Mouse (Mus musculus): ENCODE data around the gene 4933406M09Rik. TPM values are rescaled to one million over a fixed set of nuclear protein-coding genes. Genes with fewer than 3 reads are reported as not detected.

4933406M09Rik gene
- total and polyA plus RNA-seq, 3 experiments: not detected

DNA sequence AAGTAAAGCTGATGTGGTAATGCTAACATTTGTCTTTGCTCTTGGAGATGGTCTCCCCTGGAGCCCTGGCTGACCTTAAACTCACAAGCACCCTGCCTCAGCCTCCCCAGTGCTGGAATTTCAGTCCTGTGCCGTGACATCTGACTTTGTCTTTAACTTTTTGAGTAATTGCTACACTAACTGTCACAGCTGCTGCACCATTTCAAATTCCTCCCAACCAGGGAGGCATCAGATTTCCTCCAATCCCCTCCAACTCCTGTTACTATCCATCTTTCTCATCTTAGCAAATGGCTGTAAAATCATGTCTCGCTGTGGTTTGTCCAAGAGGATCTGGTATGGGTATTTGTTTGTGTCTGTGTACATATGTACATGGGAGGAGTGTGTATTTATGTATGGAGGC is 11.6 kb upstream of the 4933406M09Rik start:
- DNase-seq (ENCODE audit: extremely low read depth): no peak
- dilution Hi-C loops (cut with MboI; ENCODE audit: extremely low pct_ligation_motif_present, extremely low pct_unique_long_range_greater_than_20kb, low sequenced_read_pairs): no loop called here
- peaks cover 22% of the 10 kb centered on the region for H3K9me3 ChIP-seq (replicated peaks; ENCODE audit: low read length)
- H3K27me3 ChIP-seq (replicated peaks): peaks cover 22% of the 10 kb centered on the region
- no peak overlapping the region for H3K9ac ChIP-seq (ENCODE audit: insufficient read depth, low read depth)
- no peak overlapping the region for H3K4me3 ChIP-seq (replicated peaks in 1 of 3; ENCODE audit: low read depth in 2 of 3, low read length in 2 of 3, poor library complexity in 1 of 3)
- H3K27ac ChIP-seq (ENCODE audit: insufficient read depth, low read depth): no peak overlapping the region
- in situ Hi-C loops (cut with MboI; ENCODE audit: low pct_ligation_motif_present, low pct_unique_long_range_greater_than_20kb, low sequenced_read_pairs): no loop called here
- no peaks in the 10 kb centered on the region for H3K79me2 ChIP-seq (replicated peaks; ENCODE audit: control insufficient read depth, extremely low read depth, insufficient read depth, poor library complexity, severe bottlenecking)
- H3K36me3 ChIP-seq (replicated peaks in 1 of 2; ENCODE audit: control insufficient read depth in 1 of 2, insufficient read depth in 1 of 2, low read length in 1 of 2): no peaks in the 10 kb centered on the region
- H3K4me1 ChIP-seq (ENCODE audit: control insufficient read depth in 1 of 2, insufficient read depth in 2 of 2): no peaks in the 10 kb centered on the region
- TF ChIP-seq EP300 (IDR thresholded peaks at IDR 0.05; ENCODE audit: low read length): no peak
- TF ChIP-seq NRF1 (IDR thresholded peaks at IDR 0.05; ENCODE audit: low read depth, low read length): no peak
- H3K4me2 ChIP-seq (ENCODE audit: insufficient read depth, low read depth, poor library complexity, severe bottlenecking): no peak overlapping the region

GRCm38 (mm10) chr1:134381051-134381450 is 4.7 kb upstream of the 4933406M09Rik start:
- Histone ChIP-seq H3K36me3 (replicated peaks in 1 of 2; ENCODE audit: control insufficient read depth in 1 of 2, insufficient read depth in 1 of 2, low read length in 1 of 2) (no peaks in the 10 kb centered on the region), H3K4me3 (replicated peaks in 1 of 3; ENCODE audit: low read depth in 2 of 3, low read length in 2 of 3, poor library complexity in 1 of 3) (no peak overlapping the region), H3K4me1 (ENCODE audit: control insufficient read depth in 1 of 2, insufficient read depth in 2 of 2) (no peaks in the 10 kb centered on the region), H3K4me2 (ENCODE audit: insufficient read depth, low read depth, poor library complexity, severe bottlenecking) (no peak overlapping the region), H3K79me2 (replicated peaks; ENCODE audit: control insufficient read depth, extremely low read depth, insufficient read depth, poor library complexity, severe bottlenecking) (no peaks in the 10 kb centered on the region), H3K9ac (ENCODE audit: insufficient read depth, low read depth) (no peak overlapping the region), H3K27me3 (replicated peaks) (peaks cover 40% of the 10 kb centered on the region), H3K9me3 (replicated peaks; ENCODE audit: low read length) (peaks cover 7% of the 10 kb centered on the region), H3K27ac (ENCODE audit: insufficient read depth, low read depth) (no peak overlapping the region)
- TF ChIP-seq ZKSCAN1 (IDR thresholded peaks at IDR 0.05; ENCODE audit: borderline replicate concordance, low read depth, low read length): no peak
- TF ChIP-seq MYC (IDR thresholded peaks at IDR 0.05; ENCODE audit: low read depth, low read length): no peak
- dilution Hi-C loops (cut with MboI; ENCODE audit: extremely low pct_ligation_motif_present, extremely low pct_unique_long_range_greater_than_20kb, low sequenced_read_pairs): no loop called here
- in situ Hi-C loops (cut with MboI; ENCODE audit: low pct_ligation_motif_present, low pct_unique_long_range_greater_than_20kb, low sequenced_read_pairs): no loop called here
- no peak for DNase-seq (ENCODE audit: extremely low read depth)

- Histone ChIP-seq H3K9ac (ENCODE audit: insufficient read depth, low read depth) (no peak overlapping the region), H3K27ac (ENCODE audit: insufficient read depth, low read depth) (no peak overlapping the region)
These were observed 3.7 kb upstream of the 4933406M09Rik start for GRCm38 (mm10) chr1:134381795-134382625.

More at GRCm38 (mm10) chr1:134381795-134382625, 3.7 kb upstream of the 4933406M09Rik start:
- H3K4me1 ChIP-seq (ENCODE audit: control insufficient read depth in 1 of 2, insufficient read depth in 2 of 2): no peaks in the 10 kb centered on the region
- peaks cover 41% of the 10 kb centered on the region for H3K27me3 ChIP-seq (replicated peaks)
- H3K4me3 ChIP-seq (replicated peaks in 1 of 3; ENCODE audit: low read depth in 2 of 3, low read length in 2 of 3, poor library complexity in 1 of 3): no peak overlapping the region
- no peaks in the 10 kb centered on the region for H3K36me3 ChIP-seq (replicated peaks in 1 of 2; ENCODE audit: control insufficient read depth in 1 of 2, insufficient read depth in 1 of 2, low read length in 1 of 2)
- H3K4me2 ChIP-seq (ENCODE audit: insufficient read depth, low read depth, poor library complexity, severe bottlenecking): no peak overlapping the region
- H3K79me2 ChIP-seq (replicated peaks; ENCODE audit: control insufficient read depth, extremely low read depth, insufficient read depth, poor library complexity, severe bottlenecking): no peaks in the 10 kb centered on the region
- DNase-seq (ENCODE audit: extremely low read depth): no peak
- TF ChIP-seq HCFC1 (IDR thresholded peaks at IDR 0.05; ENCODE audit: low read depth, low read length): no peak
- no peak for TF ChIP-seq ELF1 (IDR thresholded peaks at IDR 0.05; ENCODE audit: low read depth, low read length)
- no peak for TF ChIP-seq PAX5 (IDR thresholded peaks at IDR 0.05; ENCODE audit: low read length)
- TF ChIP-seq SIN3A (IDR thresholded peaks at IDR 0.05; ENCODE audit: low read length): no peak
- TF ChIP-seq CHD2 (IDR thresholded peaks at IDR 0.05; ENCODE audit: low read length): no peak
- TF ChIP-seq MEF2A (IDR thresholded peaks at IDR 0.05; ENCODE audit: borderline replicate concordance, low read depth, low read length): no peak
- TF ChIP-seq NRF1 (IDR thresholded peaks at IDR 0.05; ENCODE audit: low read depth, low read length): no peak
- no peak for TF ChIP-seq E2F4 (IDR thresholded peaks at IDR 0.05; ENCODE audit: insufficient replicate concordance, low read depth, low read length)
- TF ChIP-seq RAD21 (IDR thresholded peaks at IDR 0.05; ENCODE audit: low read depth, low read length): no peak
- no peak for TF ChIP-seq UBTF (IDR thresholded peaks at IDR 0.05; ENCODE audit: low read depth, low read length)
- no peak for TF ChIP-seq CHD1 (IDR thresholded peaks at IDR 0.05; ENCODE audit: low read depth, low read length)
- no peak for TF ChIP-seq KAT2A (IDR thresholded peaks at IDR 0.05; ENCODE audit: insufficient replicate concordance, low read length)
- no peak for TF ChIP-seq ZC3H11A (IDR thresholded peaks at IDR 0.05; ENCODE audit: low read depth, low read length)
- TF ChIP-seq SMC3 (IDR thresholded peaks at IDR 0.05; ENCODE audit: low read depth, low read length): no peak
- TF ChIP-seq MAFK (IDR thresholded peaks at IDR 0.05; ENCODE audit: insufficient replicate concordance, low read length): no peak
- in situ Hi-C loops (cut with MboI; ENCODE audit: low pct_ligation_motif_present, low pct_unique_long_range_greater_than_20kb, low sequenced_read_pairs) (no loop called here), dilution Hi-C loops (cut with MboI; ENCODE audit: extremely low pct_ligation_motif_present, extremely low pct_unique_long_range_greater_than_20kb, low sequenced_read_pairs) (no loop called here)
- peaks cover 7% of the 10 kb centered on the region for H3K9me3 ChIP-seq (replicated peaks; ENCODE audit: low read length)
